11 mouse cellular contexts compared by ENCODE assay signal in genomic region chr12:116540608-116541007, GRCm38 (mm10). TPM values are rescaled to one million over a fixed set of nuclear protein-coding genes. Genes with fewer than 3 reads are reported as not detected.
DNase-seq lines count a peak whose midpoint lies in the region; ATAC-seq and TF ChIP-seq lines count a peak whose summit lies in the region.
"Had no signal": no experiment of that assay in that cellular context is flagged by ENCODE, and none has a peak within 500 bp of the region (broad histone marks: within the 10 kb centered on the region; RNA-seq: fewer than 3 reads in every experiment).

No protein-coding gene starts in this region.

- H3K4me1 ChIP-seq in embryonic facial prominence, embryonic 14.5 days (ENCODE audit: control insufficient read depth, insufficient read depth, low read length): no peaks in the 10 kb centered on the region
- no peaks in the 10 kb centered on the region for H3K4me1 ChIP-seq in embryonic facial prominence, embryonic 10.5 days
- no peaks in the 10 kb centered on the region for H3K4me1 ChIP-seq in stomach, postnatal 0 days (replicated peaks; ENCODE audit: control insufficient read depth, insufficient read depth)

- no peaks in the 10 kb centered on the region for H3K9me3 ChIP-seq in embryonic facial prominence, embryonic 14.5 days (ENCODE audit: control insufficient read depth, low read length)
- no peaks in the 10 kb centered on the region for H3K9me3 ChIP-seq in embryonic facial prominence, embryonic 10.5 days
- no peaks in the 10 kb centered on the region for H3K9me3 ChIP-seq in stomach, postnatal 0 days (ENCODE audit: control insufficient read depth, low read length)

- peak; percentile 34 for DNase-seq in embryonic facial prominence, embryonic 14.5 days (ENCODE audit: low spot score)
- no peak for DNase-seq in embryonic facial prominence, embryonic 10.5 days (ENCODE audit: low spot score)
- DNase-seq in ovary, adult 18-20 months (ENCODE audit: low spot score): peak; percentile 6
- DNase-seq in ovary, postnatal 10 days (ENCODE audit: low spot score): no peak
- DNase-seq in kidney, adult 8-10 months: peak; percentile 89 to 93
- DNase-seq in stomach, postnatal 0 days (ENCODE audit: low spot score): peak; percentile 53
- no peak for DNase-seq in layer of hippocampus, postnatal 10 days (ENCODE audit: low spot score in 2 of 2)
- no peak for DNase-seq in thymus, postnatal 25 days
- DNase-seq: gastrocnemius, postnatal 25 days; layer of hippocampus, postnatal 36 days; right cerebral cortex, postnatal 14 days had no signal

- no peak overlapping the region for H3K4me2 ChIP-seq in embryonic facial prominence, embryonic 14.5 days (ENCODE audit: low read depth, low read length)
- H3K4me2 ChIP-seq in stomach, postnatal 0 days (replicated peaks; ENCODE audit: low read depth): no peak overlapping the region

- no peak for TF ChIP-seq EP300 in stomach, postnatal 0 days (optimal IDR thresholded peaks at IDR 0.05)

- WGBS in embryonic facial prominence, embryonic 14.5 days: 70% methylated on average over 1 of the region's 1 CpGs
- 95% methylated on average over 1 of the region's 1 CpGs for WGBS in embryonic facial prominence, embryonic 10.5 days
- 66% methylated on average over 1 of the region's 1 CpGs for WGBS in stomach, postnatal 0 days

- H3K9ac ChIP-seq in embryonic facial prominence, embryonic 14.5 days (ENCODE audit: low read depth, low read length): no peak overlapping the region
- no peak overlapping the region for H3K9ac ChIP-seq in stomach, postnatal 0 days (ENCODE audit: low read length)

- ATAC-seq in embryonic facial prominence, embryonic 14.5 days (ENCODE audit: low read depth): no peak
- no peak for ATAC-seq in stomach, postnatal 0 days (ENCODE audit: low FRiP score, low TSS enrichment)

- no peaks in the 10 kb centered on the region for H3K27me3 ChIP-seq in embryonic facial prominence, embryonic 14.5 days (replicated peaks; ENCODE audit: control insufficient read depth, insufficient read depth, low read length)
- H3K27me3 ChIP-seq in embryonic facial prominence, embryonic 10.5 days (replicated peaks; ENCODE audit: low read depth, poor library complexity, severe bottlenecking): no peaks in the 10 kb centered on the region
- no peaks in the 10 kb centered on the region for H3K27me3 ChIP-seq in stomach, postnatal 0 days (ENCODE audit: control insufficient read depth, insufficient read depth, low read length)

- no peak for TF ChIP-seq CTCF in stomach, postnatal 0 days (IDR thresholded peaks at IDR 0.05; ENCODE audit: low read depth)

- no peak overlapping the region for H3K27ac ChIP-seq in embryonic facial prominence, embryonic 14.5 days (replicated peaks; ENCODE audit: low read depth, low read length)
- H3K27ac ChIP-seq in embryonic facial prominence, embryonic 10.5 days (replicated peaks): no peak overlapping the region
- H3K27ac ChIP-seq in stomach, postnatal 0 days (replicated peaks): 0 out of 2 replicates have a peak overlapping the region, but pooled peaks have one; percentile 35

- no peaks in the 10 kb centered on the region for H3K36me3 ChIP-seq in embryonic facial prominence, embryonic 14.5 days (ENCODE audit: control insufficient read depth, insufficient read depth, low read length)
- no peaks in the 10 kb centered on the region for H3K36me3 ChIP-seq in embryonic facial prominence, embryonic 10.5 days (replicated peaks)
- H3K36me3 ChIP-seq in stomach, postnatal 0 days (ENCODE audit: control insufficient read depth, insufficient read depth, low read length): no peaks in the 10 kb centered on the region

- H3K4me3 ChIP-seq in embryonic facial prominence, embryonic 14.5 days (ENCODE audit: low read depth, low read length): no peak overlapping the region
- no peak overlapping the region for H3K4me3 ChIP-seq in embryonic facial prominence, embryonic 10.5 days
- H3K4me3 ChIP-seq in stomach, postnatal 0 days (ENCODE audit: low read depth, low read length): no peak overlapping the region

RNA-seq across cellular contexts. Expression of gene Ptprn2, which starts 55.1 kb away (rescaled TPM):
- polyA plus RNA-seq in embryonic facial prominence, embryonic 14.5 days (2014; fragmentation: Nextera tagmentation; extraction: Ambion mirVana): 0.30 and 0.65 TPM in 2 replicates
- polyA plus RNA-seq in embryonic facial prominence, embryonic 10.5 days (2016; fragmentation: Nextera tagmentation; extraction: Ambion mirVana): 1.4 and 2.3 TPM in 2 replicates
- 5.8 and 6.0 TPM in 2 replicates for polyA plus RNA-seq in stomach, postnatal 0 days (2015; fragmentation: Nextera tagmentation; extraction: Ambion mirVana)
- total RNA-seq in layer of hippocampus, postnatal 10 days (2021): 100 to 1,000 TPM; 234 to 251 TPM
- total RNA-seq: gastrocnemius, postnatal 25 days had no signal

Comparison
In these comparisons a context has a peak if more than half of its experiments do, and no peak if none do; other contexts are left out.
1. DNase-seq: peak in embryonic facial prominence, embryonic 14.5 days (single experiment), ovary, adult 18-20 months (single experiment), kidney, adult 8-10 months (2 of 2) and stomach, postnatal 0 days (single experiment); none in embryonic facial prominence, embryonic 10.5 days (single experiment), ovary, postnatal 10 days (single experiment), layer of hippocampus, postnatal 10 days (0 of 2) and thymus, postnatal 25 days (single experiment).